In genomic region chr13:109662099-109662498, GRCm38 (mm10) we compare ENCODE assay signal across 16 mouse cellular contexts.
DNase-seq lines count a peak whose midpoint lies in the region; ATAC-seq and TF ChIP-seq lines count a peak whose summit lies in the region.
"Had no signal": no experiment of that assay in that cellular context is flagged by ENCODE, and none has a peak within 500 bp of the region (broad histone marks: within the 10 kb centered on the region; RNA-seq: fewer than 3 reads in every experiment).

No protein-coding gene starts in this region.

- no peak overlapping the region for H3K4me2 ChIP-seq in liver, embryonic 14.5 days (ENCODE audit: low read depth)
- H3K4me2 ChIP-seq: forebrain, embryonic 13.5 days; heart, embryonic 15.5 days; hindbrain, embryonic 14.5 days; midbrain, embryonic 13.5 days had no signal

- 69% methylated on average over 5 of the region's 5 CpGs for WGBS in liver, embryonic 14.5 days (ENCODE audit: insufficient replicate concordance)

- no peak for TF ChIP-seq EP300 in liver, embryonic 14.5 days (IDR thresholded peaks at IDR 0.05; ENCODE audit: low read depth)

- no peak overlapping the region for H3K4me3 ChIP-seq in brown adipose tissue, adult 24 weeks (ENCODE audit: insufficient read depth, low read depth, low read length)
- H3K4me3 ChIP-seq in liver, embryonic 14.5 days (ENCODE audit: insufficient read depth in 1 of 2, low read depth in 2 of 2, low read length in 2 of 2) = no peak overlapping the region
- H3K4me3 ChIP-seq: forebrain, embryonic 13.5 days; heart, embryonic 15.5 days; midbrain, embryonic 13.5 days had no signal

- DNase-seq in kidney, adult 18-20 months = peak; percentile 44
- DNase-seq in kidney, postnatal 14 days = peak; percentile 63
- DNase-seq in liver, embryonic 14.5 days (ENCODE audit: low read depth in 3 of 3, low spot score in 3 of 3) = no peak
- DNase-seq in lung, postnatal 14 days = no peak
- DNase-seq in thymus, postnatal 36 days = no peak
- DNase-seq: adrenal gland, postnatal 25 days; cerebellum, adult 9-11 months; lung, postnatal 4 days; right cerebral cortex, postnatal 14 days; thymus, postnatal 4 days had no signal

- H3K4me1 ChIP-seq in brown adipose tissue, adult 24 weeks (ENCODE audit: control insufficient read depth, insufficient read depth, insufficient read length, low read length) = peaks cover 12% of the 10 kb centered on the region
- peaks cover 33% of the 10 kb centered on the region in 2 experiments for H3K4me1 ChIP-seq in liver, embryonic 14.5 days (replicated peaks; ENCODE audit: control insufficient read depth in 2 of 2, insufficient read depth in 2 of 2, low read length in 1 of 2)

- no peaks in the 10 kb centered on the region for H3K27me3 ChIP-seq in liver, embryonic 14.5 days (ENCODE audit: control insufficient read depth, insufficient read depth, low read length)
- H3K27me3 ChIP-seq: forebrain, embryonic 13.5 days; heart, embryonic 15.5 days; midbrain, embryonic 13.5 days had no signal

- no peak for ATAC-seq in liver, embryonic 14.5 days (ENCODE audit: insufficient read depth)
- no peak for ATAC-seq in megakaryocyte, adult 5-6 weeks (ENCODE audit: poor library complexity, severe bottlenecking)
- ATAC-seq: midbrain, embryonic 13.5 days had no signal

- H3K36me3 ChIP-seq in liver, embryonic 14.5 days (replicated peaks; ENCODE audit: control insufficient read depth, insufficient read depth, low read depth) = no peaks in the 10 kb centered on the region
- H3K36me3 ChIP-seq: heart, embryonic 15.5 days; midbrain, embryonic 13.5 days had no signal

- no peak overlapping the region for H3K9ac ChIP-seq in liver, embryonic 14.5 days (replicated peaks)
- H3K9ac ChIP-seq: forebrain, embryonic 13.5 days; heart, embryonic 15.5 days; hindbrain, embryonic 14.5 days; midbrain, embryonic 13.5 days had no signal

- no peak for TF ChIP-seq CTCF in liver, embryonic 14.5 days (IDR thresholded peaks at IDR 0.05; ENCODE audit: low read depth)

- H3K27ac ChIP-seq in brown adipose tissue, adult 24 weeks (replicated peaks; ENCODE audit: low read depth, low read length) = peak overlapping the region; percentile 50; the same call in 1 of the 2 replicates
- H3K27ac ChIP-seq in liver, embryonic 14.5 days = peak overlapping the region; percentile 23
- H3K27ac ChIP-seq: forebrain, embryonic 13.5 days; heart, embryonic 15.5 days; hindbrain, embryonic 14.5 days; midbrain, embryonic 13.5 days had no signal

- no peaks in the 10 kb centered on the region for H3K9me3 ChIP-seq in liver, embryonic 14.5 days (ENCODE audit: control insufficient read depth, low read length)
- H3K9me3 ChIP-seq: forebrain, embryonic 13.5 days; heart, embryonic 15.5 days; midbrain, embryonic 13.5 days had no signal

Comparison
In these comparisons a context has a peak if more than half of its experiments do, and no peak if none do; other contexts are left out.
1. DNase-seq: peak in kidney, adult 18-20 months (single experiment) and kidney, postnatal 14 days (single experiment); none in liver, embryonic 14.5 days (0 of 3), lung, postnatal 14 days (single experiment) and thymus, postnatal 36 days (0 of 2).